Mouse (Mus musculus): Measurements from ENCODE around the gene Rhot2.

DNA sequence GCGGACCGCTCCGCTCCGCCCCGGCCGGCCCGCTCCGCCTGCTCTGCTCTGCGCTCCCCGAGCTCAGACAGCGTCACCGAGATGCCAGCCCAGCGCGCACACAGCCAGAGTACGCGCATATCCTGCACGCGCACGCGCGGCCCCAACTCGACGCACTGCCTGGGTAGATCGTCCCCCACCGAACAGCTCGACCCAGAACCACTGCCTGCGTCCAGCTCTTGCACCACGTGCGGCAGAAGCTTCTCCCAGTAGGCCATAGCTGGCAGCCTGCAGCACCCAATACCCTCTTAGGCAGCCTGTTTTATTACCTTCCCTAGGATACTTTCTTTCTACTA, 7.6 kb downstream of the Rhot2 start, which contains the start of gene Rhbdl1:
- TF ChIP-seq CTCF (IDR thresholded peaks at IDR 0.05; ENCODE audit: low read depth) (no peak), EP300 (IDR thresholded peaks at IDR 0.05; ENCODE audit: low read depth) (no peak)

Data from liver, postnatal 0 days (tissue).